8 mouse cellular contexts compared by ENCODE assay signal in genomic region chr6:30547656-30548306, GRCm38 (mm10). TPM values are rescaled to one million over a fixed set of nuclear protein-coding genes. Genes with fewer than 3 reads are reported as not detected.
A peak's percentile ranks its signal among the peaks of the same experiment; 100 is the strongest.
DNase-seq lines count a peak whose midpoint lies in the region; ATAC-seq lines count a peak whose summit lies in the region.

No protein-coding gene starts in this region.

- H3K27ac ChIP-seq in forebrain, embryonic 15.5 days (replicated peaks): peak overlapping the region; percentile 88
- peak overlapping the region; percentile 95 for H3K27ac ChIP-seq in hindbrain, embryonic 13.5 days

- no peaks in the 10 kb centered on the region for H3K27me3 ChIP-seq in forebrain, embryonic 15.5 days
- no peaks in the 10 kb centered on the region for H3K27me3 ChIP-seq in hindbrain, embryonic 13.5 days

- 14% methylated on average over 9 of the region's 9 CpGs for WGBS in forebrain, embryonic 15.5 days
- WGBS in hindbrain, embryonic 13.5 days: 22% methylated on average over 9 of the region's 9 CpGs

- ATAC-seq in forebrain, embryonic 15.5 days (replicated peaks): no peak
- ATAC-seq in hindbrain, embryonic 13.5 days (ENCODE audit: low FRiP score): no peak

- H3K9ac ChIP-seq in forebrain, embryonic 15.5 days (replicated peaks): no peak overlapping the region
- H3K9ac ChIP-seq in hindbrain, embryonic 13.5 days: no peak overlapping the region

- peaks cover 58% of the 10 kb centered on the region for H3K4me1 ChIP-seq in forebrain, embryonic 15.5 days
- H3K4me1 ChIP-seq in hindbrain, embryonic 13.5 days (replicated peaks): peaks cover 75% of the 10 kb centered on the region

- intact Hi-C loops in left cerebral cortex, postnatal 36 days (cut with DNase I): no loop called here

- H3K9me3 ChIP-seq in forebrain, embryonic 15.5 days: no peaks in the 10 kb centered on the region
- no peaks in the 10 kb centered on the region for H3K9me3 ChIP-seq in hindbrain, embryonic 13.5 days

- H3K4me2 ChIP-seq in forebrain, embryonic 15.5 days (replicated peaks): peak overlapping the region; percentile 49
- peak overlapping the region; percentile 53 for H3K4me2 ChIP-seq in hindbrain, embryonic 13.5 days

- DNase-seq in ovary, adult 18-20 months (ENCODE audit: low spot score): peak; percentile 15
- no peak for DNase-seq in ovary, postnatal 14 days (ENCODE audit: low spot score)
- peak; percentile 13 for DNase-seq in lung, postnatal 25 days (ENCODE audit: low spot score)
- no peak for DNase-seq in frontal cortex, postnatal 10 days (ENCODE audit: low spot score in 2 of 2)
- DNase-seq in left cerebral cortex, postnatal 36 days (ENCODE audit: low spot score in 2 of 2): no peak
- DNase-seq in thymus, postnatal 10 days (ENCODE audit: low spot score in 2 of 2): no peak

- H3K36me3 ChIP-seq in forebrain, embryonic 15.5 days: no peaks in the 10 kb centered on the region
- H3K36me3 ChIP-seq in hindbrain, embryonic 13.5 days: no peaks in the 10 kb centered on the region

- H3K4me3 ChIP-seq in forebrain, embryonic 15.5 days: no peak overlapping the region
- H3K4me3 ChIP-seq in hindbrain, embryonic 13.5 days: no peak overlapping the region

RNA-seq across cellular contexts. Expression of gene Cpa2, which starts 6.4 kb away (rescaled TPM):
- polyA plus RNA-seq in forebrain, embryonic 15.5 days (2015; fragmentation: Nextera tagmentation; extraction: Ambion mirVana): 4.7 and 5.3 TPM in 2 replicates
- polyA plus RNA-seq in hindbrain, embryonic 13.5 days (2015; fragmentation: Nextera tagmentation; extraction: Ambion mirVana): 6.9 and 8.7 TPM in 2 replicates
- 1 to 10 TPM in 1 of 2 experiments, under 1 TPM in 1; 0.70 to 3.1 TPM for total RNA-seq in left cerebral cortex, postnatal 36 days (2021)

RNA-seq across cellular contexts. Expression of gene Cpa4, which starts 20.4 kb away (rescaled TPM):
- polyA plus RNA-seq in forebrain, embryonic 15.5 days (2015; fragmentation: Nextera tagmentation; extraction: Ambion mirVana): 1.9 and 2.0 TPM in 2 replicates
- 1.4 and 1.5 TPM in 2 replicates for polyA plus RNA-seq in hindbrain, embryonic 13.5 days (2015; fragmentation: Nextera tagmentation; extraction: Ambion mirVana)
- under 1 TPM; 0.18 to 0.25 TPM for total RNA-seq in left cerebral cortex, postnatal 36 days (2021)

RNA-seq across cellular contexts. Expression of gene Ssmem1, which starts 38.1 kb away (rescaled TPM):
- polyA plus RNA-seq in forebrain, embryonic 15.5 days (2015; fragmentation: Nextera tagmentation; extraction: Ambion mirVana): 0.14 TPM in 1 of 2 replicates, not detected in the other
- polyA plus RNA-seq in hindbrain, embryonic 13.5 days (2015; fragmentation: Nextera tagmentation; extraction: Ambion mirVana): 0.12 and 0.39 TPM in 2 replicates
- total RNA-seq in left cerebral cortex, postnatal 36 days (2021): under 1 TPM; 0.84 to 0.94 TPM

RNA-seq across cellular contexts. Expression of gene Tmem209, which starts 38.2 kb away (rescaled TPM):
- 32.6 and 34.1 TPM in 2 replicates for polyA plus RNA-seq in forebrain, embryonic 15.5 days (2015; fragmentation: Nextera tagmentation; extraction: Ambion mirVana)
- polyA plus RNA-seq in hindbrain, embryonic 13.5 days (2015; fragmentation: Nextera tagmentation; extraction: Ambion mirVana): 29.5 and 33.4 TPM in 2 replicates
- 10 to 100 TPM; 19.1 to 20.7 TPM for total RNA-seq in left cerebral cortex, postnatal 36 days (2021)

Comparison
In these comparisons a context has a peak if more than half of its experiments do, and no peak if none do; other contexts are left out.
1. DNase-seq: peak in ovary, adult 18-20 months (single experiment) and lung, postnatal 25 days (single experiment); none in ovary, postnatal 14 days (single experiment), frontal cortex, postnatal 10 days (0 of 2), left cerebral cortex, postnatal 36 days (0 of 2) and thymus, postnatal 10 days (0 of 2).